Mouse (Mus musculus) cortical plate, adult 2 months (tissue): ENCODE data around the gene Ncapd2. TPM values are rescaled to one million over a fixed set of nuclear protein-coding genes. Genes with fewer than 3 reads are reported as not detected.

Experiments
- H3K27ac ChIP-seq: fragments of 200-500 bp; 2 replicates; pipeline ENCODE4 v1.5.1; 2012; ENCODE audit warnings: low read length, control low read depth, inconsistent platforms; ENCODE audit not compliant: insufficient read depth
- H3K4me1 ChIP-seq: fragments of 200-500 bp; 2 replicates; pipeline ENCODE4 v1.6.1; 2011; ENCODE audit warnings: low read length; ENCODE audit not compliant: control insufficient read depth, insufficient read depth
- H3K4me3 ChIP-seq: fragments of 200-500 bp; 2 replicates; pipeline ENCODE4 v1.5.1; 2011; ENCODE audit warnings: mild to moderate bottlenecking, low read length, control low read depth; ENCODE audit not compliant: insufficient read depth
- CTCF ChIP-seq: fragments of 200-500 bp; IDR thresholded peaks from 2 replicates; pipeline ENCODE4 v1.5.1; 2011; ENCODE audit warnings: mild to moderate bottlenecking, control low read depth, low read length; ENCODE audit not compliant: insufficient read depth; ENCODE audit errors: extremely low read depth
- POLR2A ChIP-seq: fragments of 200-500 bp; IDR thresholded peaks from 2 replicates; pipeline ENCODE4 v1.6.1; 2011; ENCODE audit warnings: mild to moderate bottlenecking, low read length, control low read depth; ENCODE audit not compliant: insufficient read depth; ENCODE audit errors: extremely low read depth
- polyA plus RNA-seq: library from polyadenylated mRNA; depleted of rRNA; stranded (reverse); fragments of >200 nt; gene quantifications from 2 replicates; pipeline ENCODE4 v1.2.3, GENCODE M21; 2012

Ncapd2 gene
- polyA plus RNA-seq, 1 experiment, result 53.5 TPM

GRCm38 (mm10) chr6:125232045-125232437, 40.5 kb upstream of the Ncapd2 start:
- peak overlapping the region; percentile 57 for H3K4me3 ChIP-seq
- H3K27ac ChIP-seq, result peak overlapping the region; percentile 44; the same call in 1 of the 2 replicates
- H3K4me1 ChIP-seq, result no peaks in the 10 kb centered on the region
- TF ChIP-seq POLR2A (no peak), CTCF (no peak)

GRCm38 (mm10) chr6:125231117-125232044, 39.9 kb upstream of the Ncapd2 start, which contains the start of gene Tapbpl:
Gene Tapbpl, minus strand, starts transcription at chr6:125231860.
- no peaks in the 10 kb centered on the region for H3K4me1 ChIP-seq
- H3K4me3 ChIP-seq, result peak within 1 kb of the TSS; percentile 57
- TF ChIP-seq POLR2A (peak; percentile 39; the same call in 1 of the 2 replicates), CTCF (no peak)
- H3K27ac ChIP-seq, result peak within 1 kb of the TSS; percentile 44

- Histone ChIP-seq H3K4me3 (no peak overlapping the region; the same call in 1 of the 2 replicates), H3K27ac (no peak overlapping the region), H3K4me1 (no peaks in the 10 kb centered on the region)
- no peak for TF ChIP-seq CTCF
- no peak for TF ChIP-seq POLR2A
Measured at GRCm38 (mm10) chr6:125230571-125230970, 39.1 kb upstream of the Ncapd2 start.

- H3K27ac ChIP-seq, result no peak overlapping the region
- H3K4me3 ChIP-seq, result no peak overlapping the region
- TF ChIP-seq POLR2A (no peak), CTCF (peak; percentile 48)
- H3K4me1 ChIP-seq, result no peaks in the 10 kb centered on the region
Measured at GRCm38 (mm10) chr6:125225518-125226115, 34.1 kb upstream of the Ncapd2 start.

GRCm38 (mm10) chr6:125222577-125222976, 31.1 kb upstream of the Ncapd2 start:
- TF ChIP-seq CTCF, result no peak
- no peak overlapping the region for H3K27ac ChIP-seq
- H3K4me3 ChIP-seq, result no peak overlapping the region
- peaks cover 2% of the 10 kb centered on the region; the same call in 1 of the 2 replicates for H3K4me1 ChIP-seq

- TF ChIP-seq POLR2A (no peak), CTCF (no peak)
- Histone ChIP-seq H3K4me1 (peaks cover 2% of the 10 kb centered on the region; the same call in 1 of the 2 replicates), H3K27ac (no peak overlapping the region), H3K4me3 (no peak overlapping the region)
Measured at GRCm38 (mm10) chr6:125222146-125222545, 30.6 kb upstream of the Ncapd2 start.

GRCm38 (mm10) chr6:125221115-125221745, 29.7 kb upstream of the Ncapd2 start:
- peaks cover 5% of the 10 kb centered on the region; the same call in 1 of the 2 replicates for H3K4me1 ChIP-seq
- TF ChIP-seq CTCF (no peak), POLR2A (no peak)
- H3K4me3 ChIP-seq, result no peak overlapping the region
- H3K27ac ChIP-seq, result no peak overlapping the region

- H3K27ac ChIP-seq, result no peak overlapping the region
- TF ChIP-seq POLR2A (no peak), CTCF (peak; percentile 47; the same call in 1 of the 2 replicates)
- H3K4me1 ChIP-seq, result peaks cover 5% of the 10 kb centered on the region; the same call in 1 of the 2 replicates
- H3K4me3 ChIP-seq, result no peak overlapping the region
Measured at GRCm38 (mm10) chr6:125218963-125219362, 27.5 kb upstream of the Ncapd2 start.

- H3K4me1 ChIP-seq, result peaks cover 5% of the 10 kb centered on the region; the same call in 1 of the 2 replicates
- H3K27ac ChIP-seq, result no peak overlapping the region
- no peak overlapping the region for H3K4me3 ChIP-seq
- TF ChIP-seq CTCF (no peak), POLR2A (no peak)
Measured at GRCm38 (mm10) chr6:125217899-125218298, 26.4 kb upstream of the Ncapd2 start.

- no peak for TF ChIP-seq CTCF
- no peak for TF ChIP-seq POLR2A
- Histone ChIP-seq H3K4me1 (peaks cover 5% of the 10 kb centered on the region; the same call in 1 of the 2 replicates), H3K27ac (no peak overlapping the region), H3K4me3 (peak overlapping the region; percentile 13)
Measured at GRCm38 (mm10) chr6:125216898-125217297, 25.4 kb upstream of the Ncapd2 start.
